9 mouse cellular contexts compared by ENCODE assay signal in genomic region chr15:84995967-84996366, GRCm38 (mm10). TPM values are rescaled to one million over a fixed set of nuclear protein-coding genes. Genes with fewer than 3 reads are reported as not detected.
DNase-seq lines count a peak whose midpoint lies in the region; ATAC-seq lines count a peak whose summit lies in the region.
"Had no signal": no experiment of that assay in that cellular context is flagged by ENCODE, and none has a peak within 500 bp of the region (broad histone marks: within the 10 kb centered on the region; RNA-seq: fewer than 3 reads in every experiment).

No protein-coding gene starts in this region.

- no peak overlapping the region for H3K4me2 ChIP-seq in hindbrain, embryonic 16.5 days (ENCODE audit: low read length)
- H3K4me2 ChIP-seq: neural tube, embryonic 12.5 days had no signal

- no peak for ATAC-seq in hindbrain, embryonic 16.5 days

- H3K9me3 ChIP-seq in hindbrain, embryonic 10.5 days, result no peaks in the 10 kb centered on the region
- H3K9me3 ChIP-seq in hindbrain, embryonic 16.5 days (ENCODE audit: control insufficient read depth, low read length), result no peaks in the 10 kb centered on the region
- H3K9me3 ChIP-seq: neural tube, embryonic 12.5 days had no signal

- peaks cover 5% of the 10 kb centered on the region; the same call in 1 of the 2 replicates for H3K27me3 ChIP-seq in hindbrain, embryonic 10.5 days (ENCODE audit: insufficient read depth, poor library complexity, severe bottlenecking)
- no peaks in the 10 kb centered on the region for H3K27me3 ChIP-seq in hindbrain, embryonic 16.5 days (replicated peaks; ENCODE audit: control insufficient read depth, insufficient read depth, low read length)
- H3K27me3 ChIP-seq: neural tube, embryonic 12.5 days had no signal

- peak; percentile 65 for DNase-seq in hindbrain, embryonic 10.5 days (ENCODE audit: low spot score)
- peak; percentile 84 for DNase-seq in A20 (ENCODE audit: low read depth, low spot score)
- DNase-seq in T-cell, adult 2 months (ENCODE audit: low spot score), result peak; percentile 51
- DNase-seq in embryo, embryonic 9.5 days (ENCODE audit: extremely low spot score), result peak; percentile 66
- DNase-seq in kidney, postnatal 14 days, result peak; percentile 59
- peak; percentile 74 for DNase-seq in naive thymus-derived CD4-positive, alpha-beta T cell, adult 2 months (ENCODE audit: low read depth)
- no peak for DNase-seq in layer of hippocampus, adult 18-20 months (ENCODE audit: low spot score in 2 of 2)

- 7% methylated on average over 1 of the region's 1 CpGs for WGBS in hindbrain, embryonic 10.5 days
- WGBS in hindbrain, embryonic 16.5 days, result 7% methylated on average over 1 of the region's 1 CpGs

- no peak overlapping the region for H3K27ac ChIP-seq in hindbrain, embryonic 10.5 days
- H3K27ac ChIP-seq in hindbrain, embryonic 16.5 days (ENCODE audit: low read depth, low read length), result no peak overlapping the region
- H3K27ac ChIP-seq: neural tube, embryonic 12.5 days had no signal

- H3K9ac ChIP-seq in hindbrain, embryonic 16.5 days (ENCODE audit: low read depth, low read length), result no peak overlapping the region
- H3K9ac ChIP-seq: neural tube, embryonic 12.5 days had no signal

- H3K36me3 ChIP-seq in hindbrain, embryonic 10.5 days, result no peaks in the 10 kb centered on the region
- no peaks in the 10 kb centered on the region for H3K36me3 ChIP-seq in hindbrain, embryonic 16.5 days (ENCODE audit: control insufficient read depth, insufficient read depth, low read length)
- H3K36me3 ChIP-seq: neural tube, embryonic 12.5 days had no signal

- H3K4me3 ChIP-seq in hindbrain, embryonic 10.5 days, result no peak overlapping the region
- no peak overlapping the region for H3K4me3 ChIP-seq in hindbrain, embryonic 16.5 days (ENCODE audit: low read length)
- H3K4me3 ChIP-seq: neural tube, embryonic 12.5 days had no signal

- peaks cover 16% of the 10 kb centered on the region for H3K4me1 ChIP-seq in hindbrain, embryonic 10.5 days (replicated peaks)
- no peaks in the 10 kb centered on the region for H3K4me1 ChIP-seq in hindbrain, embryonic 16.5 days (ENCODE audit: control insufficient read depth, insufficient read depth, low read depth, low read length)
- H3K4me1 ChIP-seq: neural tube, embryonic 12.5 days had no signal

RNA-seq across cellular contexts. Expression of gene 5031439G07Rik, which starts 7.6 kb away (rescaled TPM):
- 11.2 and 12.1 TPM in 2 replicates for polyA plus RNA-seq in hindbrain, embryonic 10.5 days (2016; fragmentation: Nextera tagmentation; extraction: Ambion mirVana)
- 24.1 and 24.4 TPM in 2 replicates for polyA plus RNA-seq in hindbrain, embryonic 16.5 days (2015; fragmentation: Nextera tagmentation; extraction: Ambion mirVana)
- total RNA-seq in layer of hippocampus, adult 18-20 months (2021), result 100 to 1,000 TPM in 1 of 2 experiments, 10 to 100 TPM in 1; 97.0 to 102 TPM

RNA-seq across cellular contexts. Expression of gene Upk3a, which starts 21.0 kb away (rescaled TPM):
- polyA plus RNA-seq in hindbrain, embryonic 10.5 days (2016; fragmentation: Nextera tagmentation; extraction: Ambion mirVana), result 0.15 and 0.47 TPM in 2 replicates
- polyA plus RNA-seq in hindbrain, embryonic 16.5 days (2015; fragmentation: Nextera tagmentation; extraction: Ambion mirVana), result 1.7 and 2.1 TPM in 2 replicates
- under 1 TPM in 1 of 2 experiments, not detected in 1; 0.40 TPM for total RNA-seq in layer of hippocampus, adult 18-20 months (2021)

RNA-seq across cellular contexts. Expression of gene Fam118a, which starts 32.8 kb away (rescaled TPM):
- polyA plus RNA-seq in hindbrain, embryonic 10.5 days (2016; fragmentation: Nextera tagmentation; extraction: Ambion mirVana), result 29.6 and 37.2 TPM in 2 replicates
- polyA plus RNA-seq in hindbrain, embryonic 16.5 days (2015; fragmentation: Nextera tagmentation; extraction: Ambion mirVana), result 30.3 and 30.8 TPM in 2 replicates
- total RNA-seq in layer of hippocampus, adult 18-20 months (2021), result 10 to 100 TPM; 29.9 to 35.2 TPM

Comparison
In these comparisons a context has a peak if more than half of its experiments do, and no peak if none do; other contexts are left out.
1. DNase-seq: peak in hindbrain, embryonic 10.5 days (single experiment), A20 (single experiment), T-cell, adult 2 months (single experiment), embryo, embryonic 9.5 days (single experiment), kidney, postnatal 14 days (single experiment) and naive thymus-derived CD4-positive, alpha-beta T cell, adult 2 months (single experiment); none in layer of hippocampus, adult 18-20 months (0 of 2).